Mouse (Mus musculus): ENCODE measurements around the gene Ap1ar. TPM values are rescaled to one million over a fixed set of nuclear protein-coding genes. Genes with fewer than 3 reads are reported as not detected.

The Ap1ar gene
- polyA plus RNA-seq, 1 experiment from 2014 or later = 40.2 TPM

DNA sequence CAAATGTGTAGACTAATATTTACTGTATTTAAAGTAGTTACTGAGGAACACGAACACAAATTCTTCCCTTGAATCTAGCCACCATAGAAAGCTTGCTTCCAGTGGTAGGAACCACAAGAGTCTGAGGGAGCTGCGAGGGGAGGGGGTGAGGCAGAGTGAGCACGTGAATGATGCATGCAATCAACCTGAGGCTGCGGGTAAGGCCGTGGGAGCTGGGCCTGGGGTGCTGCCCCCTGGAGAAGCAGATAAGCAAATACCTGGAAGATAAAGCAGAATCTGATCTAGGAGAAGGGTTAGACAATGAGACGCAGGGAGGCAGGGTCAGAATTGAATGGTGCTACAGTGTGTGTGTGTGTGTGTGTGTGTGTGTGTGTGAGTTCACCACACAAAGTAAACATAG is 6.2 kb downstream of the Ap1ar start:
- H3K27me3 ChIP-seq (ENCODE audit: insufficient read depth, low read length) = no peaks in the 10 kb centered on the region
- ATAC-seq (replicated peaks; ENCODE audit: low FRiP score, low read depth) = no peak
- no peak overlapping the region for H3K9ac ChIP-seq (ENCODE audit: low read depth, low read length)
- 55% methylated on average over 6 of the region's 6 CpGs for WGBS
- peaks cover 15% of the 10 kb centered on the region for H3K4me1 ChIP-seq (replicated peaks; ENCODE audit: insufficient read depth, low read length)
- H3K9me3 ChIP-seq (replicated peaks; ENCODE audit: low read length) = no peaks in the 10 kb centered on the region
- TF ChIP-seq CTCF (IDR thresholded peaks at IDR 0.05; ENCODE audit: low read depth) = no peak
- no peak for DNase-seq (ENCODE audit: low spot score)
- no peak overlapping the region for H3K4me2 ChIP-seq (ENCODE audit: low read length)
- H3K36me3 ChIP-seq (ENCODE audit: insufficient read depth, low read length) = no peaks in the 10 kb centered on the region
- no peak overlapping the region for H3K27ac ChIP-seq
- no peak overlapping the region for H3K4me3 ChIP-seq (replicated peaks; ENCODE audit: low read depth, low read length)

DNA sequence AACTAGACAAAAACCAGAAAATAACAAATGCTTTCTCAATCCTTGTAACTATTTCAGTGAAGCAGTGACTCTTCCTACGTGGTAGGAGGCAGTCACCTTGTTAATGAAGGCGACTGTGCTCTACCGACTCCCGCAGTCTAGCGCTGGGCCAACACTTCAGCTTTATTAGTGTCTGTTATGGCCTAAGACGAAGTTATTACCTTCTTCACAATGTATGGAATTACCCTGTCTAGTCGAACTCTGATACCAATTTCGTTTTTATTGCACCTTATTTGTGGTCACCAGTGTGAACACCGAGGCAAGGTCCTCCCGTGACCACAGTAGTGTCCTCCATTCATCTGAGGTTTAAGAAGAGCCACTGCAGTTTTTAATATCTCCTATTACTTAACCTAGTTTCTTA is 7.1 kb downstream of the Ap1ar start:
- DNase-seq (ENCODE audit: low spot score) (no peak), ATAC-seq (replicated peaks; ENCODE audit: low FRiP score, low read depth) (no peak)
- no peaks in the 10 kb centered on the region for H3K36me3 ChIP-seq (ENCODE audit: insufficient read depth, low read length)
- no peaks in the 10 kb centered on the region for H3K27me3 ChIP-seq (ENCODE audit: insufficient read depth, low read length)
- no peak for TF ChIP-seq CTCF (IDR thresholded peaks at IDR 0.05; ENCODE audit: low read depth)
- H3K4me1 ChIP-seq (replicated peaks; ENCODE audit: insufficient read depth, low read length) = peaks cover 10% of the 10 kb centered on the region; the same call in 1 of the 2 replicates
- H3K4me2 ChIP-seq (ENCODE audit: low read length) = no peak overlapping the region
- no peak overlapping the region for H3K27ac ChIP-seq
- no peak overlapping the region for H3K4me3 ChIP-seq (replicated peaks; ENCODE audit: low read depth, low read length)
- WGBS = 71% methylated on average over 10 of the region's 10 CpGs
- H3K9me3 ChIP-seq (replicated peaks; ENCODE audit: low read length) = no peaks in the 10 kb centered on the region
- no peak overlapping the region for H3K9ac ChIP-seq (ENCODE audit: low read depth, low read length)

DNA sequence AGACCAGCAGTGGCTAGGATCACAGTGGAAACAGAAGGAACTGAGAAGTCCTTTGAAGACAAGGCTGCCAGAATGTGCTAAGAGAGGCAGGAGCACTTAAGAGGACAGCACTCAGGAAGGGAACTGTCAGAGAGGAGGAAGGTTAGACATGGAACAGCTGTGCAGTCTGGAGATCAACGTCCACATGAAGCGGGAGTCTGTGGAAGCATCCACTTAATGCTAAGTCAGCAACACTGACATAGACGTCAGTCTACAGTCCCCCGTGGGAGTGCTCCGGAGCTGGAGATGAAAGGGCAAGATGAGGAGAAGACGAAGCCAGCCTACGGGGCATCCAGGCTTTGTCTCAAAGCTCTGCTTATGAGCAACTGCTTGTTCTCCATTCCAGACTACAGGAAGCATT is 10.2 kb downstream of the Ap1ar start:
- Histone ChIP-seq H3K4me3 (replicated peaks; ENCODE audit: low read depth, low read length) (no peak overlapping the region), H3K9ac (ENCODE audit: low read depth, low read length) (no peak overlapping the region), H3K27ac (peak overlapping the region; percentile 65), H3K4me1 (replicated peaks; ENCODE audit: insufficient read depth, low read length) (peaks cover 10% of the 10 kb centered on the region; the same call in 1 of the 2 replicates), H3K27me3 (ENCODE audit: insufficient read depth, low read length) (no peaks in the 10 kb centered on the region), H3K4me2 (ENCODE audit: low read length) (peak overlapping the region; percentile 18; the same call in 1 of the 2 replicates), H3K9me3 (replicated peaks; ENCODE audit: low read length) (no peaks in the 10 kb centered on the region), H3K36me3 (ENCODE audit: insufficient read depth, low read length) (0 out of 2 replicates have a peak, but pooled peaks cover 2% of the 10 kb centered on the region)
- peak; percentile 73 for DNase-seq (ENCODE audit: low spot score)
- TF ChIP-seq CTCF (IDR thresholded peaks at IDR 0.05; ENCODE audit: low read depth) = no peak
- peak; percentile 83 for ATAC-seq (replicated peaks; ENCODE audit: low FRiP score, low read depth)
- WGBS = 22% methylated on average over 7 of the region's 7 CpGs

DNA sequence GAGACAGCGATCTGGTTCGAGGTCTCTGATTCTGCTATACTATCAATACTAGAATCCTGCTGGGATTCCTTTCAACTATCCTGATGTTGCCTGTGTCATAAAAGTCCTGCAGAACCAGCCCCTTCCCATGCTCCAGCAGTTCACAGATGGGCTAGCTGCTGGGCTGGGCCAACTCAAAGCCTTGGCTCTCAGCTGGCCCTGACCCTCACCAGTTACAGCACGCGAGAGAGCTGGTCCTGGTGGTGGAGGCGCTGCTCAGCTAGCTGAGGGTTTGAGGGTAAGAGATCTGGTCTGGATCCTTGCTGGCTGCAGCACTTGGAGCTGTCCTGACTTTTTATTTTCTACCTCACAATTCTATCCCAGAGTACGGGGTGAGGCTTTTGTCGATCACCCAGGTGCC is 10.8 kb downstream of the Ap1ar start:
- Histone ChIP-seq H3K4me1 (replicated peaks; ENCODE audit: insufficient read depth, low read length) (peaks cover 10% of the 10 kb centered on the region; the same call in 1 of the 2 replicates), H3K36me3 (ENCODE audit: insufficient read depth, low read length) (0 out of 2 replicates have a peak, but pooled peaks cover 3% of the 10 kb centered on the region), H3K4me3 (replicated peaks; ENCODE audit: low read depth, low read length) (no peak overlapping the region), H3K9me3 (replicated peaks; ENCODE audit: low read length) (no peaks in the 10 kb centered on the region), H3K27ac (peak overlapping the region; percentile 65; the same call in 1 of the 2 replicates), H3K9ac (ENCODE audit: low read depth, low read length) (0 out of 2 replicates have a peak overlapping the region, but pooled peaks have one; percentile 4), H3K4me2 (ENCODE audit: low read length) (no peak overlapping the region), H3K27me3 (ENCODE audit: insufficient read depth, low read length) (no peaks in the 10 kb centered on the region)
- WGBS = 64% methylated on average over 7 of the region's 7 CpGs
- TF ChIP-seq CTCF (IDR thresholded peaks at IDR 0.05; ENCODE audit: low read depth) = no peak
- DNase-seq (ENCODE audit: low spot score) (no peak), ATAC-seq (replicated peaks; ENCODE audit: low FRiP score, low read depth) (no peak; the same call in 1 of the 2 replicates)

DNA sequence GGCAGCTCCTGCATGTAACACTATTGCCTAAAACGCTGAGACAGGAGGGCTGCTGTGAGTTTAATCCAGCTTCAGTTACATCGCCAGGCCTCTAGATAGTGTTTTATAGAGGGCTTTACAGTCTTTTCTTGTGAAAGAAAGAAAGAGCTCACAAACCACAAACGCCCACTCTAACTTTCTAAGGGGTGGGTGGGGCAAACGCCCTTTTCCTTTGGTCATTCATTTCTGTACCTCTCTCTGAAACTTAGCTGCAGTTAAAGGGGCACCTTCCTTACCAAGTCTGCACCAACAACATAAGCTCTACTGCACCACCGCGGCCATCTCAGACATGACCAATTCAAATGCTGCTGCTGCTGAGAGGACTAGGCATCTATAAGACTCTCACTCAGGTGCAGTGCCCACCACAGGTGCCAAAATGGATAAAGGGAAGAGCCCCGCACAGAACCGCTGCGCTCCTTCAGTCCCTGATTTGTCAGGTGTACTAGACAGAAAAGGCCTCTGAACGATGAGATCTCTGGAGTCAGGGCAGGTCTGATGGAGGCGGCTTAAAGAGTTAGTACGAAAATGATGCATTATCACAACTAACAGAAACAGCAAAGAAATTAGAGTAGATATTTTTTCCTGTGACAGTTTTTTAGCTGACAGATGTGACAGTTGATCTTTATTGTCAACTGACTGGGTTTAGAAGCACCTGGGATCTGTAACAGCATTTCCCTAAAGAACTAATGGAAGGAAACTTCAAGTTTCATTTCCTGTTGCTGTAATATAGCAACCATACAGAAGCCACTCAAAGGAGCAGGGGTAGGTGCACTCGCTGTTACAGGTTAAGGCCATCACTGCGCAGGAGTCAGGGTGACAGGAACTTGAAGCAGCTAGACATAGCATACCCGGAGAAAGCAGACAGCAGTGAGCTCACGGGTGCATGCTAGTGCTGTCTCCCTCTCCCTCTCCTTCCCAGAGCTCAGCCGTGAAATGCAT is 13.1 kb downstream of the Ap1ar start:
- no peak overlapping the region for H3K27ac ChIP-seq
- no peak for ATAC-seq (replicated peaks; ENCODE audit: low FRiP score, low read depth)
- no peaks in the 10 kb centered on the region for H3K9me3 ChIP-seq (replicated peaks; ENCODE audit: low read length)
- H3K4me3 ChIP-seq (replicated peaks; ENCODE audit: low read depth, low read length) = no peak overlapping the region
- no peaks in the 10 kb centered on the region for H3K27me3 ChIP-seq (ENCODE audit: insufficient read depth, low read length)
- H3K4me2 ChIP-seq (ENCODE audit: low read length) = no peak overlapping the region
- 81% methylated on average over 17 of the region's 17 CpGs for WGBS
- peaks cover 10% of the 10 kb centered on the region; the same call in 1 of the 2 replicates for H3K4me1 ChIP-seq (replicated peaks; ENCODE audit: insufficient read depth, low read length)
- no peak for TF ChIP-seq CTCF (IDR thresholded peaks at IDR 0.05; ENCODE audit: low read depth)
- no peak for DNase-seq (ENCODE audit: low spot score)
- 0 out of 2 replicates have a peak, but pooled peaks cover 3% of the 10 kb centered on the region for H3K36me3 ChIP-seq (ENCODE audit: insufficient read depth, low read length)
- no peak overlapping the region for H3K9ac ChIP-seq (ENCODE audit: low read depth, low read length)

DNA sequence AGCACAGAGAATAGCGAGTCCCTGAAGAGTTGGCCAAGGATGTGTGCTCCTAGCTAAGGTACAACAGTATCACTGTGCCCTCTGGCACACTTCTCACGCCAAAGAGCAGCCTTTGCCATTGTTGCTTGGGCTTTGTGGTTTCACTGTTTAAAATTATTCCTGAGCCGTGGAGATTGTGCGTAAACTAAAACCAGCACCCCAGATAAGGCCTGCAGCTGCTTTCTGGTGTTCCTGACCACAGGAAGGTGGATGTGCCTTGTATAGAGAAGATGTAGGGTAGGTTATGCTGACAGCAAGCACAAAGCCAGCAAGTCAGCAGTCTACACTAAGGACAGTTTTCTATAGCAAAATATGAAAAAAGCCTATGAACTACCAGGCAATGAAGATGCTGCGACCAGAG is 16.1 kb downstream of the Ap1ar start:
- WGBS = 85% methylated on average over 5 of the region's 5 CpGs
- Histone ChIP-seq H3K4me1 (replicated peaks; ENCODE audit: insufficient read depth, low read length) (no peaks in the 10 kb centered on the region), H3K4me2 (ENCODE audit: low read length) (no peak overlapping the region), H3K36me3 (ENCODE audit: insufficient read depth, low read length) (0 out of 2 replicates have a peak, but pooled peaks cover 3% of the 10 kb centered on the region), H3K27me3 (ENCODE audit: insufficient read depth, low read length) (no peaks in the 10 kb centered on the region), H3K9ac (ENCODE audit: low read depth, low read length) (no peak overlapping the region), H3K4me3 (replicated peaks; ENCODE audit: low read depth, low read length) (no peak overlapping the region), H3K9me3 (replicated peaks; ENCODE audit: low read length) (no peaks in the 10 kb centered on the region), H3K27ac (no peak overlapping the region)
- no peak for TF ChIP-seq CTCF (IDR thresholded peaks at IDR 0.05; ENCODE audit: low read depth)
- ATAC-seq (replicated peaks; ENCODE audit: low FRiP score, low read depth) (no peak), DNase-seq (ENCODE audit: low spot score) (no peak)

Data from kidney, postnatal 0 days (tissue).